Mouse (Mus musculus) c-Kit-positive CD71-positive TER-119-positive erythroid progenitor cells, embryonic 14.5 days (primary cell): ENCODE measurements at regions not wholly inside any gene's neighbourhood (a gene's known extent, or its start where the extent isn't known, plus 50 kb on each side); places are given as distances from the start of the nearest gene placed in this dataset.

Experiments
- DNase-seq: peaks from one replicate; pipeline ENCODE4 v3.0.0-alpha.2; 2013; ENCODE audit warnings: low spot score

DNA sequence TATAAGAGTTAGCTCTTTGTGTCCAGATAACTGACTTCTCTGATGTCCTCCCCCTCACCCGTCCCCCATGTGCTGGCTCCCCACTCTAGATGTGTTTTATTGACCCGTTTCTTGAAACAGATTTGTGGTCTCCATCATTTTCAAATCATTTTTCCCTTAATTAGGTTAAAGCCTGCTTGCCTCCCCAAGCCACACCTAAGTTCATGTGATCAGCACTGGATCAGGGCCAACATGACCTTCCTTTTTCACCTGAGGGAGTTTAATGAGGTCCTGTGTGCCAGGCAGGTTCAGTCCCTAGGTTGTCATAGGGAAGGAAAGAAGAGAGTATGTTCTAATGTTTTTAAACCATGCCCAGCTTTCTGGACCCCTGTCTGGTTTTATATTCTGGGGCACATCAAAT is 390.9 kb upstream of the Slc35b3 start:
- DNase-seq: no peak

DNA sequence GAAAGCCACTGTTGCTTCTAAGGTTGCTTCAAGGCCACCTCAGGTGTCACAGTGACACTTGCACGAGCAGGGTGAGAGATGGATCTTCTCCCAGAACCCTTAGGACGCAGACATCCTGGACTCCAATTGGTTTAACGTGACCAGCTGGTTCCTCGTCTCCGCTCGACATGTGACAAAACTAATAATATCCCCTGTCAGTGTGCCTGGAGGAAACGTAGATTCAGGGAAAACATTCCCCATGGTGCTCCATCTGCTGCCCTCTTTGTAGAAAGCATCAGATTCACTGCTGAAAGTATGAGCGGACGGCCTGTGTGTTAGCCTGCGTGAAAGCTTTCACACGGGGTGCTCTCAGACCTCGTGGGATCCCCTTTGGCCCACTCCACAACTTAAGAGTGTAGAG is 390.0 kb upstream of the Slc35b3 start:
- DNase-seq: no peak

DNA sequence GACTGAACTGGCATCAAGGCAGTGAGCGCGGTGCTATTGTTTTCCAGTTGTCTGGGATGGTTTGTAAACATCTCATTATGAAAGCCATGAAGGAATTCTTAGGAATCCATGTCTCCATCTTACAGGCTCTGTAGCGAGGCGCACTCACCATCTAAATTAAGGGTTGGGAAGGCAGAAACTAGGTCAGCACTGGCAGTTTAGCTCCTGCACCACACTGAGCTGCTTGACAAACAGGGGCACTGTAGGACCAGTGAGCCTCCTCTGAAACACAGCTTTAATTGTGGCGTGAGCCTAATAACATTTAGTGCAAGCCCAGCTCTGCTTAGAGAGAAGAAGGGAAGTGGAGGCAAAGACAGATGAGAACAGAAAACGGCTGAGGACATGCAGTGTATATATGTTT is 387.1 kb upstream of the Slc35b3 start:
- no peak for DNase-seq

DNA sequence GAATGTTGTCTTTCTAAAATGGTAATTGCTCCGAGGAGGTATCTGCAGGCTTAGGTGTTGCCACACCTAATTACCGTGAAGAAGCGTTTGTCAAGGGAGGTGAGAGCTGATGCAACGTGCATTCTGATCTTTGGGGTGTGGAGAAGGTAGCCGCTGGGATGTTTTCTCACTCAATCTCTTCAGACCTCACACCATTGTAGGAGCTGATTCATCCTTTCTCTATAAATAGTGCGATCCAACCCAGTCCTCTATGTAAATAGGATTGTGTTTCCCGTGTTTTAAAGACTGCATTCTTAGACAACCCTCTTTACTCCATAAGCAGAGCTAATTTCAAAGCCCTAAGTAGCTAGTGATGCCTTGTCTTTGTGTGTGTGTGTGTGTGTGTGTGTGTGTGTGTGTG is 374.2 kb upstream of the Slc35b3 start:
- DNase-seq: no peak

DNA sequence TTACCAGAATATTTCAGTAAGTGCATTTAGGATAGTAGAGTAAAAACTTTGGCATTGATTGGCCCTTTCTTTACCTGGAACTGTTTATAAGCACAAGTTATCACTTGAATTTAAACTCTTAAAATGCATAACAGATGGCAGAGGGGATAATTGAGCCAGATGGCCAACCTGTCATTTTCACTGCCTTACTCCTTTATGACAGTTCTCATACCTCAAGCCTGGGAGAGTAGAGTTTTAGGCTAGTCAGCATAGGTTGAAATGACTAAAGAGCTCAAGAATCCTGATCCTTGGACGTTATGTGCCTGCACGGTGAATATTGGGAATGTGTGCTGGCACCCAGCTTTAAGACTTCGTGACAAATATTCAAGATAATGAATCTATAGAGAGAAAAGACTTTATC is 369.1 kb upstream of the Slc35b3 start:
- no peak for DNase-seq

DNA sequence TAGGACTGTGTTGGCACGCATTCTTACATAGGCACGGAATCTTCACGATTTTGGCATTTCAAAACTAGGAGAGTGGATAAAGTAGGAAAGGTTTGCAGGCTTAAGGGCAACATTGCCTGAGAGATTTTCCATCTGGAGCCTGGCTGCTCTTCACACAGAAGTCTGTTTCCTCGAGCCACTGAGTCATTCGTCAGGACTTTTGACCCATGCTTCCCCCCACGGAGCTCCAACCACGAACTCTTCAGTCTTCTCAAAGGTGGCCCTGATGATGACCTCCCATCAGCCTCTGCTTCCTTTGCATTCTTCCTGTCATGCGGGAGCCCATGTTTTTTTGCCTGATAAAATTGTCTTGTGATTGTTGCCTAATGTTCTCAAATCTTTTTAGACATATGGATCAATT is 365.5 kb upstream of the Slc35b3 start:
- DNase-seq: no peak

DNA sequence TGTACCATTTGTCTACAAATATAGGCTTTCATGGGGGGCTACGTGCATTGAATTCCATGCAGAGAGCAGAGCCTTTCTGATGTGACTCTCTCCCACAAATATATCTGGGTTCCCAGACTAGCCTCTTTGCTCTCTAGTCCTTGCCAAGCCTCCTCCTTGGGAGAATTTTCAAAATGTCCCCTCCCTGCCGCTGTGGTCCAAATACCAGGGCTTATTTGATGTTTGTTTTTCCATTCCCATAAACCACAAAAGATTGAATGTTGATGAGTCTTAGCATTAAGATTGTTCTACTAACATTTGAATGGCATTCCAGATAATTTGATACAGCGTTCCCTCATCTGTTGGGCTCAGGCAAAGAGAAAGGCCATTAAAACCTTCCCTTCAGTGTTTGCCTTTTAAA is 360.4 kb upstream of the Slc35b3 start:
- DNase-seq: no peak

DNA sequence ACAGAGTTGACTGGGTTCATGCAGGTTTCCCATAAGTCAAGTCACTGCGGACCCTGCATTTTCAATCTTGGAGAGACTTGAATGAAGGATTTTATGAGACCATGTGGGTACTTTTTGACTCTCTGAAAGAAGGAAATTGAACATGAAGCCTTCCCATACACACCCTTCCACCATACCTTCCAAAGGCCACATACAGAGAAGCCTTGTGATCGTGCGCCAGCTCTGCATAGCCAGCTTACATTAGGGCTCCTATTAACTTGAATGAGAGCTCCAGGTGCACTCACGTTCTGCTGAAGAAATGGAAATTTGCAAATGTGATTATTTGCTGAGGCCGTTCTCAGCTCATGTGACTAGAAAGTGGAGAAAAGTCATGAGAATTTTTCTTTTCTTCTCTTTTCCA is 349.1 kb upstream of the Slc35b3 start:
- DNase-seq: no peak

DNA sequence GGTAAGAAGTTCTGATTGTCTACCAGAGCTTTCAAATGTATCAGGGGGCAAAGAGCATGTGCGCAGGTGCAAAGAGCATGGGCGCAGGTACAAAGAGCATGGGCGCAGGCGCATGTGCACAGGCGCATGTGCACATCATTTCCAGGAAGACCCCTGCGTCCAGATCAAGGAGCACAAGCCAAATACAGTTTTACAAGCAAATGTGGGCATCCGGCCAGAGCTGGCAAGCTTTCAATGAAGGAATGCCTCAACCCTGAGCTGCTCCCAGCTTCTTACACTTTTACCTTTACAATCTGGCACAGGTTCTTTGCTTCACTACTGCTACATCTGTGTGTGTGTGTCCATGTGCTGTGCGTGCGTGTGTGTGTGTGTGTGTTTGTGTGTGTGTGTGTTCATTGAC is 347.2 kb upstream of the Slc35b3 start:
- DNase-seq: no peak

DNA sequence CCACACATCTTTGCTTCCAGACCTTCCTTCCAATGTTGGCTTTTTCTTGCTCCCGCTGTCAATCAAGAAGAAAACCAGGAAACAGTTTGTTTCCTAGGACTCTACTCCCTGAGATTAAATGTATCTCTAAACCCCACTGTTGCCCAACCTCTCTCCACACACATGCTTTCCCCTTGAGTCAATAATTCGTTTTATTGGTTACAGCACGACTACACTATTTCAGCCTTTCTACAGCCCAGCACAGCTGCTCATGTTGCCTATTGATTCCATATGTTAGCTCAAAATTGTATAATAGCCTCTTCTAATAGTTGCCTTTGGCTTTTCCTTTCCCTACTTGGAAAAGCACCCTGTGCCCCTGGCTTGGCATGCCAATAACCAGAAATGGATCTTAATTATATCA is 346.2 kb upstream of the Slc35b3 start:
- no peak for DNase-seq

DNA sequence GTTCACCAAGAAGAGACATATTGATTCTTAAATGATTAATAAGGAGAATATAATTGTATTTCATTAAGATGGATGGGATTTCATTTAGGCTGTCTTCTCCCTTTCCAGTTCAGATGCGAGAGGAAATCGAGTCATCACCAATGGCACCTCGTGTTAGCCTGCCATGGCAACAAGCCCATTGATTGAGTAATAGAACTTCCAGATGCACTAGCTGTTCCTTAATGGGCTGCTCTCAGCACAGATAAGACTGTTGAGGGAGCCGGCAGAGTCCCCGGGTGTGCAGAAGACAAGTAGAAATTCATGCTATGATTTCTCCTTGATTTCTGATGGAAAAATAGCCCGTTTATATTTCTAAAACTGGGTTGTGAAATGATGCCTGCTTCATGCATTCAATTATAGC is 336.5 kb upstream of the Slc35b3 start:
- DNase-seq: no peak

DNA sequence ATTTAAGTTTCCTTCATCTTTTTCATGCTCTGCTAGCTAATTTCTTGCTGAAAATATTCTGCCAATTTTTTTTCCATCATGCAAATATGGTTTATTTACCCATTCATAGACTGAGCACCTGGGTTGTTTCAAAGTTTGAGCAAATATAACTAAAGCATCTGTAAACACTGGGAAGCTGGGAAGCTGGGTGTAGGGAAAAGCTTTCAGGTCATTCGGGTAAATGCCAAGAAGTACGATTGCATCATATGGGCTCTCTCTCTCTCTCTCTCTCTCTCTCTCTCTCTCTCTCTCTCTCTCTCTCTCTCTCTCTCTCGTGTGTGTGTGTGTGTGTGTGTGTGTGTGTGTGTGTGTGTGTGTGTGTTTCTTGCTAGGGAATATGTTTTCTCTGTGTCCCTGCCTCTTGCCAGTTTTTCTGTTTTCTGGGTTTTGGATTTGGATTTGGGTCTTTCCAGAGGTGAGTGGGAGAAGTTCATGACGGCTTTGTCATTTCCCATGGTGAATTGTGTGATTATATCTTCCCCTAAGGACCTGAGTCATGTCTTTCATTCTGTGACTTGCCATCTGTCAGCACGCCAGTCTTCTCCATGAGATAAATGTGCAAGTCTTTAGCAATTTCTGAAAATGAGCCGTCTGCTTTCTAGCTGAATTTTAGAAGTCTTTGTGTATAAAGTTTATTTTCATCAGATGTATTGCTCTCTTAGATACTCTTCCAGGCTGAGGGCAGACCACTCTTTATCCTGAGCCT is 329.7 kb upstream of the Slc35b3 start:
- no peak for DNase-seq

DNA sequence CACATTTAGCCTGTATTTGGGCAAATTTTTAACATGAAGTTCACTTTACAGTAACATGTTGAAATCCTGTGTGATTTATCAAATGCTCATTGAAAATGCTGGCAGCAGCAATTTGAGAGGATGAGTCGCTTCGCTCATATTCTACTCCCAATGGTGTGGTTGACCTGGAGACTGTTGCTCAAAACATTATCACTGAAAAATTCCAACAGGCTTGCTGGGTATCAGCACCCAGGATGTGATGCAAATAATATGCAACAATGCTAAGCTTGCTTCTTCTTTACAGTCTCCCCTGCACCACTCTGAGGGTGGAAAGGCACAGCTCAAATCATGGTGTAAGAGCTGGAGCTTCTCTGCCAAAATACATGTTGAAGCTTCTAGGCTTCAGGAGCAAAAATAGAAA is 321.6 kb upstream of the Slc35b3 start:
- no peak for DNase-seq

DNA sequence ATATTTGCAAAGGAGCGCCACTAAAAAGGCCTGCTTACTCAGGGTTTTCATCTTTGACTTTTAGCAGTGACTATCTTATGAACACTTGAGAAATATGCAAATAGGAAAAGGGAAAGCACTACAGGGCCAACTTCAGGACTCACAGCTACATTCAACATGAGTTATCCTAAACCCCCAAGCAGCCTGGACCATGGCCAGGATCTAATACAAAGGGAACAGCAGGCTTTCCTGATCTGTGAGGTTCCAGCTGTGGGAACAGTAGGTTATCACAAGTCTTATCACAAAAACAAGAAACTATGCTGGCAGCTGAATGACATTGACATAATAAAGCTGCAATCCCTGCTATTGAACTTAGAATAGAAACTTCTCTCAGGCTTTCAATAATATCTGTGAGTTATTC is 317.4 kb upstream of the Slc35b3 start:
- DNase-seq: no peak

DNA sequence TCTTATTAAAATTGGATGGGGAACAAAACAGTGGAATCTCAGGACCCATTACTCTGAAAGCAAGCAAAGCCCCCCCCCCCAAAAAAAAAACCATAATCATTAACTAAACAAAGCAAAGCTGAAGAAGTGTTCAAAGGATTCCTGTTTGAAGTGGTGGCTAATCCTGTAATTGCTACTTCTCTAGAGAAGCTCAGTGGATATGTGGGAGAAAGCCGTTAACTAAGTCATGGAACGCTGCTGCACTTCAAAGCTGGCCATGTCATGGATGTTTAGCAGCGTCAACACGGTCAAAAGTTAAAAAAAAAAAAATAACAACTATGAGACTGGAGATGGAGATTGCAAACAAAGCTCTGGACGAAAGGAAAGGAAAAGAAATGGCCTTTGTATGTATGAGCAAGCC is 305.3 kb upstream of the Slc35b3 start:
- no peak for DNase-seq

DNA sequence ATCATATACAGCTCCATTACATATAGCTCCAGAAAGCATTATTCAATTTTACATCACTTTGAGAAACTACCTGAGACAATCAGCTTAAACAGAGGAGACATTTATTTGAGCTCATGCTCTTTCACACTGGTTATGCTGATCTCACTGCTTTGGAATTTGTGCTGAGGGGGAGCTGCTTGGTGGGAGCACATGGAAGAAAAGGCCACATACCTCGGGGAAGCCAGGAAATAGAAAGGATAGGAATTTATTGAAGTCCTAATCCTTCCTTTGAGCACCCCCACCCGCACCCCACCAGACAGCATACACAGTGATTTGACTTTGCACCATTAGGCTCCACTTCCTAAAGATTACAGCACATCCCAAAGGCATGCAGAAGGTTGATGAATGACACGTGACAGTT is 296.0 kb upstream of the Slc35b3 start:
- no peak for DNase-seq

DNA sequence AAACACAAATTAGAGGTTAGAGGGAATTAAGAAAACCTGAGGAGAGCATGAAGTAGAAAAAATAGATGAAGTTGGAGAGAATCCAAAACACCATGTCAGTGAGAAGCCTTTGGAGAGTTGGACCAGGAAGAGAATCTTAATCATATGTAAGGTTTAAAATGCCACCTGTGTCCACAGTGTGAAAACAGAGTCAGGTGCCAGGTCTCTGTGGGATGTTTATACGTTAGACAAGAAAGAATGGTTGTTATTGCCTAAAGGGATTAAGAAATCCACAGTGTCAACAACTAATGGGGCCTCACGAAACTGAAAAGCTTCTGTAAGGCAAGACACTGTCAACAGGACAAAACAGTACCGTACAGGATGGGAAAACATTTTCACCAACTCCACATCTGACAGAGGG is 294.7 kb upstream of the Slc35b3 start:
- no peak for DNase-seq

DNA sequence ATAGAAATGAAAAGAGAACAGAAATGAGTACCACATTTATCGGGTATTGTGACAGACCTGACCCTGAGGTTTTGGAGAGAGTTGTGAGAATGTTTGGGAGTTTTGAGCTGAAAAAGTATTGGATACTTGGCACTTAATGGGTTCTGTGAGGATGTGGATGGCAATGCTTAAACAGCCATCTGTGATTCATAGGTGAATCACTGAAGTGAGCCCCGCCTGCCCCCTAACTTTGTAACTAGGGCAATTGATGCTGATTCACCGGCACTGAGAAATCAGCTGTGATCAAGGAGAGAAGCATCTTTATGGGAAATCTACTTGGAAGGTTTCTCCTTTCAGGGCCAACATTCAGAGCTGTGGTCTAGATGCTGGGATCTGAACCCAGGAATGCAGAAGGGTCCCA is 291.9 kb upstream of the Slc35b3 start:
- no peak for DNase-seq

DNA sequence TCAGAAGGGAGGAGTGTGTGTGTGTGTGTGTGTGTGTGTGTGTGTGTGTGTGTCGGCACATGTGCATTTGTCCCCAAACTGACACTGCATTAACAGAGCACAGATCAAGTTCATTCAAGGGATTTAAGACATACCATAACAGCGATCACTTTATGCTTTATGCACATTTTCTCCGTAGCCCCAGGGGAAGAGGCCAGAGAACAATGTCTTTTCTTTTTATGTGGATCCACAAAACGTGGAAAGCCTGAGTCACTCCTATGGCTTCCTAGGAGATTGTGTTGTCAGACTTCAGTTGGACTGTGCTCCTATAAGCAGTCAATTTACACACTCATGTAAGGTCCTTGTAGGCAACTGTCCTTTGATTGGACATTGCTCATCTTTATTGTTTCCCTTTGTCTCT is 289.4 kb upstream of the Slc35b3 start:
- no peak for DNase-seq

DNA sequence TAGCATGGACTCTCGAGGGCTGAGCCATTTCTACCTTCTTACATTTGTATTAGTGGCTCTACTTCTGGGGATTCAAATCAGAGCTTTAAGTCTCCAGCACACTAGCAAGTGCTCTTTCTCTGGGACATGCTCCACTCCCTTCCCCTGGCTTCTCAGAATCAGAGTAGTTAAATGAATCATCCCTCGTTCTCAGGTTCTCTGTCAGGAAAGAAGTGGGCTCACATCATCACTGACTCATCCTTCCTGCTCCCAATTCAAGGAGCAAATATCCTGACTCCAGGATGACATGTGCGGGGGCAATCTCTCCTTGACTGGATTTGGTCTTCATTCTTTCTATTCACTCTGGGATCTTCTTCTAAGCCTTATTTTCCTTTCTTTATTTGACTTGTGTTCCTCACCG is 266.2 kb upstream of the Slc35b3 start:
- no peak for DNase-seq

DNA sequence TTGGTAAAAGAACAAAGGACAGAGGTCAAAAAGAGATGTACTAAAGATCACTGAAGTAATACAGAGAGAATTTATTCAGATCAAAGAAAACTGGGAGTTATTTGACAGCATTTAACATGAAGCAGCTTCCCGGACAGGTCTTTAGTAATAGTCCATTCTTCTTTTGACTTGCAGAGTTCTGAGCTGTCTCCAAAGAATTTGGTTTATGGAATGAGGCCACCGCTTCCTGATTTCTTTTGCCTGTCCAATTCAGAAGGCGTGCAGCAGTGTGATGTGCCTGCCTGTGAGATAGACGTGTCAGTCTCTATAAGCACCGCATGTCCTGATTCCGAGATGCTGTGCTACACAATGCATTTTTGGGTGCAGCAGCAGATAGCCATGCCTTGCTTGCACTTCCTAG is 265.0 kb upstream of the Slc35b3 start:
- DNase-seq: no peak

DNA sequence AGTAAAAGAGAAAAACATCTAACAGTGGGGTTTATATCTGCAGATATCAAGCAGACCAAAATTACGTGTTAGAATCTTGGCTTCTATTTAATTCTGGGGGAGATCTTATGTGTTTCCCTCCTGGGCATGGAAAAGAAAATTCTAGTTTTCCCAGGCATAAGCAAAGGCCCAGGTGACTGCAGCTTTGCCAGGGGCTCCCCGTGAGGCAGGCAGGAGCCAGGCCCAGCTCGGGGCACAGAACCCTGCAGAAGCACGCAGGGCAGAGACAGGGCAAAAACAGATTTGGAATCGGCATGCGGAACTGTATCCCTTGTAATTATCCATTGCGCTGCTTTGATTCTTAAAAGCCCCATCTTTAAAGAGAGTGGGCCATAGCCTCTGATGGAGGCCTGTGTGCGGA is 250.4 kb upstream of the Slc35b3 start:
- no peak for DNase-seq

DNA sequence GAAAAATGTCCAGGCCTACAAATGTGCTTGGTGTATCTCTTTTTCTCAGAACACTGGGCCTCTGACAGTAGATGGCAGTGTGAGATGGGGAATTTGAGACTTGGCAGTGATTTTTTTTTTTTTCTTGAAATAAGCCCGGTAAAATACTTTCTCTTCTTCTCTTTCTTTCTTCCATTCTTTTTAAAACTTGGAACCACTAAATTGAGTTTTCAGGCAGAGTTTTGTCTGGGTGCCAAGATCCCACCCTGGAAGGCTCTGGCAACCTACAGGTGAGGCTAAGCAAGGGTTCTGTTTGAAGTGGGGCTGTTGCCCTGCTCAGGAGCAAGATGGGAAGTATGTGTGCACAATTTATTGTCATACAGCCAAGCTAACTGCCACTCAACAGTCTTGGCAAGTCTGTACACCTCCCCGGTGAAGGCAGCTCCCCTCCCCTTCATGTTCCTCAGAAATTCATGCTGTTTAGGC is 223.1 kb upstream of the Slc35b3 start:
- DNase-seq: no peak

DNA sequence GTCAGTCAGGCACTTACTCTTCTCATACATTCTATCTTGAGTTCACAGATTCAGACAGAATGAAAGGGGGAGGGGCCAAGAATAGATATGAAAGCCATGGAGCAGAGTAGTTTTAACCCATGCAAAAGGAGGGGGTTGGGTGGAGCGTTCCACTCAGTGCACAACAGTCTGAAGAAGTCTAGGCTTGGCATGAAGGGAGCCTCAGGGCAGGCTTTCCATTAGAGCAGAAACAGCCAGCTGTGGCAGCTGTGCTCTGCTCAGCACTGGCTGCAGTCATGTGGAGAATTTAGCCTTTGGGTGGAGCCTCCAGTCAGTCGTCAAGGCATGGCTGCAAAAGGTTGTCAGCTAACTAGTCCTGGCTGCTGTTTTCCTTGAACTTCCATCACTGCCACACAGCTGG is 201.3 kb upstream of the Slc35b3 start:
- no peak for DNase-seq

DNA sequence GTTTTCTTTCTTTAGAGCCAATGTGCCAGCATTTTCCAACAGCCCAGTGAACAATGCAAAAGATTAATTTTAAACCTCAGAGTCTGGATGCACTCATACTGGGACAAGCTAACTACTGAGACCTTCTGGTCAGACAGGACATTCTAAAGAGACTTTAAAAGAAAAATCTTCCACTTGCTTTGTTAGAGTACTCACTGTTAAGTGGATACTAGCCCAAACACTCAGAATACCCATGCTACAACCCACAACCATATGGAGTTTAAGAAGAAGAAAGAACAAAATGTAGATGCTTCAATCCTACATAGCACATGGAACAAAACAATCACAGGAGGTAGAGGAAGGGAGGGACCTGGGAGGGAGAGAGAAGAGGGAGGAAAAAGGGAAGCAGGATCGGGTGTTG is 167.3 kb upstream of the Slc35b3 start:
- DNase-seq: no peak
